Mouse (Mus musculus): ENCODE measurements at regions not wholly inside any gene's neighbourhood (a gene's known extent, or its start where the extent isn't known, plus 50 kb on each side); places are given as distances from the start of the nearest gene placed in this dataset.

- ATAC-seq (peak; percentile 21; the same call in 1 of the 2 replicates), DNase-seq (ENCODE audit: low spot score) (peak; percentile 62)
- H3K9ac ChIP-seq (ENCODE audit: low read length) = no peak overlapping the region
- H3K27me3 ChIP-seq (replicated peaks; ENCODE audit: control insufficient read depth, insufficient read depth, low read length) = no peaks in the 10 kb centered on the region
- no peaks in the 10 kb centered on the region for H3K36me3 ChIP-seq (ENCODE audit: control insufficient read depth, insufficient read depth, low read length)
- H3K27ac ChIP-seq (ENCODE audit: low read depth, low read length) = peak overlapping the region; percentile 63; the same call in 1 of the 2 replicates
- WGBS = 21% methylated on average over 6 of the region's 6 CpGs
- no peak overlapping the region for H3K4me3 ChIP-seq (ENCODE audit: low read depth, low read length)
- H3K9me3 ChIP-seq (replicated peaks; ENCODE audit: control insufficient read depth, low read length) = no peaks in the 10 kb centered on the region
- H3K4me2 ChIP-seq (ENCODE audit: low read length) = no peak overlapping the region
- H3K4me1 ChIP-seq (ENCODE audit: control insufficient read depth, insufficient read depth, low read length) = peaks cover 8% of the 10 kb centered on the region
Observed at GRCm38 (mm10) chr8:34372666-34372980, 261.1 kb upstream of the Gm10131 start.

- H3K9me3 ChIP-seq (replicated peaks; ENCODE audit: control insufficient read depth, low read length) = no peaks in the 10 kb centered on the region
- no peak overlapping the region for H3K4me3 ChIP-seq (ENCODE audit: low read depth, low read length)
- no peak for DNase-seq (ENCODE audit: low spot score)
- no peaks in the 10 kb centered on the region for H3K36me3 ChIP-seq (ENCODE audit: control insufficient read depth, insufficient read depth, low read length)
- H3K27ac ChIP-seq (ENCODE audit: low read depth, low read length) = peak overlapping the region; percentile 63
- ATAC-seq = peak; percentile 56
- no peaks in the 10 kb centered on the region for H3K27me3 ChIP-seq (replicated peaks; ENCODE audit: control insufficient read depth, insufficient read depth, low read length)
- 62% methylated on average over 17 of the region's 17 CpGs for WGBS
- H3K4me1 ChIP-seq (ENCODE audit: control insufficient read depth, insufficient read depth, low read length) = peaks cover 8% of the 10 kb centered on the region
- H3K4me2 ChIP-seq (ENCODE audit: low read length) = no peak overlapping the region
- H3K9ac ChIP-seq (ENCODE audit: low read length) = no peak overlapping the region
Observed at GRCm38 (mm10) chr8:34371973-34372665, 260.6 kb upstream of the Gm10131 start.

DNA sequence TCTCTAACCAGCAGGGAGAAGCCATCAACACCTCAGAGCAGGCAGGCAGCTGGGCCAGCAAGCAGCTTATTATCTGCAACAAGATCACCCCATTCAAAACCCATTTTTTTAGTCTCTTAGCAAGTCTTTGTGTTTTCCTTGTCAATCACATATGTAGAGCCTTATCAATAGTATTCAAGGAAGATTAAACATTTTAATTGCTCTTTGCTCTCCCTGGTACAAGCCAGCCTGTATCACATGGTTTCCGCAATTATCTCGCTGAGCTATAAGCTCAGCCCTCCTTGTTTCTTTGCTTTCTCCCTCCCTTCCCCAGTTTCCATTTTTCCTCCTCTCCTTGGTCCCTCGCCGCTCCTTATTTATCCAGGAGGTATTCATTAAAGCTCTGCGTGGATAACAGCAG lies 259.9 kb upstream of the Gm10131 start:
- DNase-seq (ENCODE audit: low spot score) (peak; percentile 54), ATAC-seq (peak; percentile 52; the same call in 1 of the 2 replicates)
- WGBS = 29% methylated on average over 5 of the region's 5 CpGs
- no peaks in the 10 kb centered on the region for H3K36me3 ChIP-seq (ENCODE audit: control insufficient read depth, insufficient read depth, low read length)
- peaks cover 8% of the 10 kb centered on the region for H3K4me1 ChIP-seq (ENCODE audit: control insufficient read depth, insufficient read depth, low read length)
- H3K4me2 ChIP-seq (ENCODE audit: low read length) = no peak overlapping the region
- no peaks in the 10 kb centered on the region for H3K27me3 ChIP-seq (replicated peaks; ENCODE audit: control insufficient read depth, insufficient read depth, low read length)
- peak overlapping the region; percentile 63 for H3K27ac ChIP-seq (ENCODE audit: low read depth, low read length)
- H3K9ac ChIP-seq (ENCODE audit: low read length) = no peak overlapping the region
- H3K9me3 ChIP-seq (replicated peaks; ENCODE audit: control insufficient read depth, low read length) = no peaks in the 10 kb centered on the region
- H3K4me3 ChIP-seq (ENCODE audit: low read depth, low read length) = no peak overlapping the region

- H3K4me3 ChIP-seq (ENCODE audit: low read depth, low read length) = no peak overlapping the region
- H3K9me3 ChIP-seq (replicated peaks; ENCODE audit: control insufficient read depth, low read length) = no peaks in the 10 kb centered on the region
- H3K27ac ChIP-seq (ENCODE audit: low read depth, low read length) = no peak overlapping the region
- peaks cover 8% of the 10 kb centered on the region for H3K4me1 ChIP-seq (ENCODE audit: control insufficient read depth, insufficient read depth, low read length)
- H3K27me3 ChIP-seq (replicated peaks; ENCODE audit: control insufficient read depth, insufficient read depth, low read length) = no peaks in the 10 kb centered on the region
- no peak overlapping the region for H3K4me2 ChIP-seq (ENCODE audit: low read length)
- no peaks in the 10 kb centered on the region for H3K36me3 ChIP-seq (ENCODE audit: control insufficient read depth, insufficient read depth, low read length)
- 77% methylated on average over 2 of the region's 2 CpGs for WGBS
- no peak overlapping the region for H3K9ac ChIP-seq (ENCODE audit: low read length)
- ATAC-seq (no peak), DNase-seq (ENCODE audit: low spot score) (no peak)
Observed at GRCm38 (mm10) chr8:34368556-34368955, 257.0 kb upstream of the Gm10131 start.

- ATAC-seq = no peak
- Histone ChIP-seq H3K4me2 (ENCODE audit: low read length) (no peak overlapping the region), H3K9me3 (replicated peaks; ENCODE audit: control insufficient read depth, low read length) (no peaks in the 10 kb centered on the region), H3K4me3 (ENCODE audit: low read depth, low read length) (no peak overlapping the region), H3K9ac (ENCODE audit: low read length) (no peak overlapping the region), H3K27ac (ENCODE audit: low read depth, low read length) (no peak overlapping the region), H3K36me3 (ENCODE audit: control insufficient read depth, insufficient read depth, low read length) (no peaks in the 10 kb centered on the region), H3K27me3 (replicated peaks; ENCODE audit: control insufficient read depth, insufficient read depth, low read length) (no peaks in the 10 kb centered on the region), H3K4me1 (ENCODE audit: control insufficient read depth, insufficient read depth, low read length) (no peaks in the 10 kb centered on the region)
- 78% methylated on average over 18 of the region's 18 CpGs for WGBS
- no peak for DNase-seq (ENCODE audit: low spot score)
Observed at GRCm38 (mm10) chr8:34364446-34365035, 253.0 kb upstream of the Gm10131 start.

DNA sequence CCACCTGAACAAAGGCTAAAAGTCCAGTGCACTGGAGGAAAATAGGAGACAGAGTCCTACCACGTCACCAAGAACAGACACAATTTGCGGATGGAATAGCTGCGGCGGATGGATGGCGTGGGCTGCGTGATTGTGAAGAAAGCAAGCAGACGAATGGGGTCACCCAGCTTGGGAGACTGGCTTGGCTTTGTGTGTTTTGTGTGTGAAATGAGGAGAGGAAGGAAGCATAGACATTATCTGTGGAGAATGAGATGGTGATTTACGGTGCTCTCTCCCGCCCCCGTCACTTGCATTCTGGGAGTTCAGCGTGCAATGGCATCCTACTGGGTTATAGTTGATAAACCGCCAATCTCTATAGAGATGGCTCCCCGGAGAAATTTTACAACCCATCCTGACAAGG lies 252.1 kb upstream of the Gm10131 start:
- DNase-seq (ENCODE audit: low spot score) (no peak), ATAC-seq (no peak)
- no peak overlapping the region for H3K4me2 ChIP-seq (ENCODE audit: low read length)
- WGBS = 93% methylated on average over 13 of the region's 13 CpGs
- no peaks in the 10 kb centered on the region for H3K27me3 ChIP-seq (replicated peaks; ENCODE audit: control insufficient read depth, insufficient read depth, low read length)
- no peak overlapping the region for H3K27ac ChIP-seq (ENCODE audit: low read depth, low read length)
- no peaks in the 10 kb centered on the region for H3K9me3 ChIP-seq (replicated peaks; ENCODE audit: control insufficient read depth, low read length)
- no peak overlapping the region for H3K9ac ChIP-seq (ENCODE audit: low read length)
- H3K4me1 ChIP-seq (ENCODE audit: control insufficient read depth, insufficient read depth, low read length) = no peaks in the 10 kb centered on the region
- H3K4me3 ChIP-seq (ENCODE audit: low read depth, low read length) = no peak overlapping the region
- H3K36me3 ChIP-seq (ENCODE audit: control insufficient read depth, insufficient read depth, low read length) = no peaks in the 10 kb centered on the region

DNA sequence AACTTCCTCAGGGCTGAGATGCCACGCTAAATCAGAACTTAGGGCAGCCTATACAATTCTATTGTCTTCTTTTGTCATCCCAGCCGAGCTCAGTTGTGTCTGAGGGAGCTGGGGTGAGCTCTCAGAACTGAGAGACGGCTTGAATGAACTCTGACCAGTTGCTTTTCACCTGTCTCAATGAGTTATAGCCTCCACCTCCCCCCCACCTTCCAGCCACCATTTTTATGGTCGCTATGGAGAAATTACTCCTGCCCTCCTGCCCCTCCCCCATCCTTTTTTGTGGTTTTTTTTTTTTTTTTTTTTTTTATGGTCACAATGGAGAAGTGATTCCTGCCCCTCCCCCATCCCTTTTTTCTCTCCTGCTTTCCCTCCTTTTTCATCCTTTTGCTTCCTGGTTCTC lies 251.6 kb upstream of the Gm10131 start:
- Histone ChIP-seq H3K4me2 (ENCODE audit: low read length) (no peak overlapping the region), H3K9ac (ENCODE audit: low read length) (no peak overlapping the region), H3K9me3 (replicated peaks; ENCODE audit: control insufficient read depth, low read length) (no peaks in the 10 kb centered on the region), H3K27me3 (replicated peaks; ENCODE audit: control insufficient read depth, insufficient read depth, low read length) (no peaks in the 10 kb centered on the region), H3K4me1 (ENCODE audit: control insufficient read depth, insufficient read depth, low read length) (no peaks in the 10 kb centered on the region), H3K27ac (ENCODE audit: low read depth, low read length) (no peak overlapping the region), H3K4me3 (ENCODE audit: low read depth, low read length) (no peak overlapping the region), H3K36me3 (ENCODE audit: control insufficient read depth, insufficient read depth, low read length) (no peaks in the 10 kb centered on the region)
- 62% methylated on average over 4 of the region's 4 CpGs for WGBS
- DNase-seq (ENCODE audit: low spot score) (no peak), ATAC-seq (no peak)

DNA sequence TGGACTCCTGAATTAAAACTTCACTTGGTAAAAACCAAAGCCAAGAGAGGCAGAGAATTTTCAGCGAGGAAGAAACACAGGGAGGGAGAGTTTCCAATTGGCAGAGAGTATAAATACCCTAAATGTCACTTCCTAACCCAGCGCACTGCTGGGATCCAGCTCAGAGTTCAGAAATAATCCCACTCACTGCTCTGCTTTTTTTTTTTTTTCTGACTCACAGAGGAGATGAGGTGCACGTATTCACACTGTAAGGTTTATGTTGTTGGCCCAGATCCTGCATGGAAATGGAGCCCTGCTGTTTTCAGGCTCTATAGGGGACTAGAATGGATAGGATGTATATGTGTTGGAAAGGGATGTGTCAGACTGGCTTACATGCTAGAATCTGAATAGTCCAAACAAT lies 249.8 kb upstream of the Gm10131 start:
- ATAC-seq (no peak), DNase-seq (ENCODE audit: low spot score) (no peak)
- Histone ChIP-seq H3K4me1 (ENCODE audit: control insufficient read depth, insufficient read depth, low read length) (no peaks in the 10 kb centered on the region), H3K4me2 (ENCODE audit: low read length) (no peak overlapping the region), H3K27me3 (replicated peaks; ENCODE audit: control insufficient read depth, insufficient read depth, low read length) (no peaks in the 10 kb centered on the region), H3K9ac (ENCODE audit: low read length) (no peak overlapping the region), H3K36me3 (ENCODE audit: control insufficient read depth, insufficient read depth, low read length) (no peaks in the 10 kb centered on the region), H3K27ac (ENCODE audit: low read depth, low read length) (no peak overlapping the region), H3K4me3 (ENCODE audit: low read depth, low read length) (no peak overlapping the region), H3K9me3 (replicated peaks; ENCODE audit: control insufficient read depth, low read length) (no peaks in the 10 kb centered on the region)
- WGBS = 77% methylated on average over 3 of the region's 3 CpGs

DNA sequence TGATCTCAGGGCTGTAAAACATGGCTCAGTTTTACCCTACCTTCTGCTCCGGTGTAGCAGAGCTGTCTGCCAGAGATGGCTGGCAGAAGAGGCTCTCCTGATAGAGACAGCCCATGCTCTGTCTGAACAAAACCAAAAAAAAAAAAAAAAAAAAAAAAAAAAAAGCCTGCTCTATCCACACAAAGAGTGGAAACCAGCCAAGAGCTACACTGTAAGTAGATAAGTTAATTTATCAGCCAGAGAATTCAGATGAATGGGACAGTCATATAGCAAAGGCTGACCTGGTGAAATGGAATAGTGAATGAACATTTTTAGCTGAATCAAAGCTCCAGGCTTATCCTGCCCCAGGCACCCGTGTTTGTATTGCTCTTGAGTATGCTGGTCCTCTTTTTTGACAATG lies 248.2 kb upstream of the Gm10131 start:
- WGBS = 58% methylated on average over 2 of the region's 2 CpGs
- Histone ChIP-seq H3K27me3 (replicated peaks; ENCODE audit: control insufficient read depth, insufficient read depth, low read length) (no peaks in the 10 kb centered on the region), H3K27ac (ENCODE audit: low read depth, low read length) (no peak overlapping the region), H3K36me3 (ENCODE audit: control insufficient read depth, insufficient read depth, low read length) (no peaks in the 10 kb centered on the region), H3K9ac (ENCODE audit: low read length) (no peak overlapping the region), H3K4me2 (ENCODE audit: low read length) (no peak overlapping the region), H3K4me1 (ENCODE audit: control insufficient read depth, insufficient read depth, low read length) (peaks cover 5% of the 10 kb centered on the region; the same call in 1 of the 2 replicates), H3K9me3 (replicated peaks; ENCODE audit: control insufficient read depth, low read length) (no peaks in the 10 kb centered on the region), H3K4me3 (ENCODE audit: low read depth, low read length) (no peak overlapping the region)
- ATAC-seq (no peak), DNase-seq (ENCODE audit: low spot score) (no peak)

All from forebrain, embryonic 14.5 days (tissue).